Mouse (Mus musculus): ENCODE measurements at regions not wholly inside any gene's neighbourhood (a gene's known extent, or its start where the extent isn't known, plus 50 kb on each side); places are given as distances from the start of the nearest gene placed in this dataset.

DNA sequence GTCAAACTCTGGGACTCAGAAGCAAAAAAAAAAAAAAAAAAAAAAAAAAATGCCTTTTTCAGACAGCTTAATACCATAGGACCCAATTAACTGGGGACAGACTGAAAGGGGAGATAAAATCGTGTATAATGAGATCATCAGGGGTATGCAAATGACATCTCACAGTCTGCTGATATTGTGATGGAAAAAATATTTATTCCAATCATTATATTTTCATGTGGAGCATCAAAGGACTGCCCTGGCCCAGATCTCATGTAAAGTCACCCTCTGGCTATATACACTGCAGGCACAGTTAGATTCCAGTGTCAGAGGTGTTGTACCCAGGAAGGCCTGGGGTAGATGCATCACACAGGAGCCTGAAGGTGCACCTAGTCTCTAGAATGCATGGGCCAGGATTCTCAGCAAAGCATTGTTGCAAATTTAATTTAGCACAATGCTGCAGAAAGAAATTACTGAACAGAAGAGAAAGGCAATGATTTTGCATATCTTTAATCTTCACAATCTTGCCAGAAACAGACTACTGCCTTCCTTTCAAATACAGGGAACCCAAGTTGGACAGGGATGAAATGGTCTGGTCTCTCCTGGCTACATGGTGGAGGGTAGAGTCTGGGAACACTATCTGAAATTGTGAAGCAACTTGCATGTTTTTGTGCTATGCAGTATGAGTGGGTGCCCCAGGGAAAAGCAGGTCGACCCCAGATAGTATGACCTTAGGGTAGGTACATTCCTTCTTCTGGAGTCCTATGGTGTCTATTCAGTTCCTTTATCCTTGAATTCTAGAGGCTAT, 305.2 kb upstream of the Clnk start:
- Histone ChIP-seq H3K36me3 (ENCODE audit: control insufficient read depth, insufficient read depth, low read length) (no peaks in the 10 kb centered on the region), H3K4me1 (ENCODE audit: control insufficient read depth, insufficient read depth, low read length) (no peaks in the 10 kb centered on the region), H3K27me3 (replicated peaks; ENCODE audit: control insufficient read depth, insufficient read depth, low read length) (no peaks in the 10 kb centered on the region), H3K4me3 (ENCODE audit: insufficient read depth, low read depth, low read length) (no peak overlapping the region), H3K27ac (ENCODE audit: insufficient read depth, low read depth, low read length) (no peak overlapping the region)
- no peak for DNase-seq
- WGBS, result 78% methylated on average over 2 of the region's 2 CpGs
- TF ChIP-seq CTCF (conservative IDR thresholded peaks at IDR 0.05; ENCODE audit: insufficient read depth, insufficient read length, low read depth, low read length), result no peak
- no peak for TF ChIP-seq POLR2A (IDR thresholded peaks at IDR 0.05; ENCODE audit: low read depth, low read length)

DNA sequence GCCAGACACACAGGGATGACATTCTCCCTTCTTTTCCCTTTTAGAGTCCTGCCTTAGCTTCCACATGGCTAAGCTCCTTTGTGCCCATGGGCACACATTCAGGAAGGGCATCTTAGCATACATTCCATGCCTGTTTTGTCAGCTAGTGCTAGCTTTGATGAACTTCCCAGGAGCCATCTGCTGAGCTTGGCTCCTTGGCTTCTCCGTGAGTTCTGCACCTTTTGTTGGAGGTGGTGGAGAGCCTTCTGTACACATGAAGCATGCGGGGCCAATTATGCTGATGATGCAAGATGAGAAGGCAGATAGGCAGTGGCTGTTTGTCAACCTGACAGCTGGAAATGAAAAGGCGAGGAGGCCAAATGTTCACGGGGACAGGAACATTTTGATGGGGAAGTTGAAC, 304.4 kb upstream of the Clnk start:
- H3K27me3 ChIP-seq (replicated peaks; ENCODE audit: control insufficient read depth, insufficient read depth, low read length), result no peaks in the 10 kb centered on the region
- no peak overlapping the region for H3K4me3 ChIP-seq (ENCODE audit: insufficient read depth, low read depth, low read length)
- TF ChIP-seq CTCF (conservative IDR thresholded peaks at IDR 0.05; ENCODE audit: insufficient read depth, insufficient read length, low read depth, low read length), result no peak
- no peak for TF ChIP-seq POLR2A (IDR thresholded peaks at IDR 0.05; ENCODE audit: low read depth, low read length)
- no peaks in the 10 kb centered on the region for H3K4me1 ChIP-seq (ENCODE audit: control insufficient read depth, insufficient read depth, low read length)
- DNase-seq, result no peak
- H3K27ac ChIP-seq (ENCODE audit: insufficient read depth, low read depth, low read length), result no peak overlapping the region
- 28% methylated on average over 4 of the region's 4 CpGs for WGBS
- no peaks in the 10 kb centered on the region for H3K36me3 ChIP-seq (ENCODE audit: control insufficient read depth, insufficient read depth, low read length)

DNA sequence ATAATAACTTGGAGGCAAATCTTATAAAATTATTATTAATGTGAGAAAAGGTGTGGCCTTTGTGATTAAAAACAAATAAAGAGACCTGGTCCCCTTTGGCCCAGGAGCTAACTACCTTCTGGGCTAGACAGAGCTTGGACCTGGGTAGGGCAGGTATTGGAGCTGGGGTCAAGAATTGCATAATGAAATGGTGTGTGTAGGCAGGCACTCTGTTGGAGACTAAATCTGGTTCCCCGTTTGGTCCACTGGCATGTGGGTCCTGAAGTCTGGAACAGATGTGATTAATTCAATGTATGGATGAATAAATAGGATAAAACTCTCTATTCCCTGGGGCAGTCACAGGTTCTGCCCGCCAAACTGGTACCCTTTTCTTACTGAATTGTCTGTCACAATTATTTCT, 301.3 kb upstream of the Clnk start:
- Histone ChIP-seq H3K4me3 (ENCODE audit: insufficient read depth, low read depth, low read length) (no peak overlapping the region), H3K27ac (ENCODE audit: insufficient read depth, low read depth, low read length) (no peak overlapping the region), H3K27me3 (replicated peaks; ENCODE audit: control insufficient read depth, insufficient read depth, low read length) (no peaks in the 10 kb centered on the region), H3K36me3 (ENCODE audit: control insufficient read depth, insufficient read depth, low read length) (no peaks in the 10 kb centered on the region), H3K4me1 (ENCODE audit: control insufficient read depth, insufficient read depth, low read length) (no peaks in the 10 kb centered on the region)
- no peak for DNase-seq
- TF ChIP-seq CTCF (conservative IDR thresholded peaks at IDR 0.05; ENCODE audit: insufficient read depth, insufficient read length, low read depth, low read length) (no peak), POLR2A (IDR thresholded peaks at IDR 0.05; ENCODE audit: low read depth, low read length) (no peak)
- 82% methylated on average over 2 of the region's 2 CpGs for WGBS

GRCm38 (mm10) chr5:39176906-39177305, 300.3 kb upstream of the Clnk start:
- Histone ChIP-seq H3K27me3 (replicated peaks; ENCODE audit: control insufficient read depth, insufficient read depth, low read length) (no peaks in the 10 kb centered on the region), H3K4me1 (ENCODE audit: control insufficient read depth, insufficient read depth, low read length) (no peaks in the 10 kb centered on the region), H3K36me3 (ENCODE audit: control insufficient read depth, insufficient read depth, low read length) (no peaks in the 10 kb centered on the region), H3K27ac (ENCODE audit: insufficient read depth, low read depth, low read length) (no peak overlapping the region), H3K4me3 (ENCODE audit: insufficient read depth, low read depth, low read length) (no peak overlapping the region)
- WGBS, result 93% methylated on average over 2 of the region's 2 CpGs
- TF ChIP-seq CTCF (conservative IDR thresholded peaks at IDR 0.05; ENCODE audit: insufficient read depth, insufficient read length, low read depth, low read length) (no peak), POLR2A (IDR thresholded peaks at IDR 0.05; ENCODE audit: low read depth, low read length) (no peak)
- no peak for DNase-seq

GRCm38 (mm10) chr5:39173491-39173890, 296.9 kb upstream of the Clnk start:
- no peak overlapping the region for H3K4me3 ChIP-seq (ENCODE audit: insufficient read depth, low read depth, low read length)
- TF ChIP-seq POLR2A (IDR thresholded peaks at IDR 0.05; ENCODE audit: low read depth, low read length) (no peak), CTCF (conservative IDR thresholded peaks at IDR 0.05; ENCODE audit: insufficient read depth, insufficient read length, low read depth, low read length) (no peak)
- no peak overlapping the region for H3K27ac ChIP-seq (ENCODE audit: insufficient read depth, low read depth, low read length)
- WGBS, result 87% methylated on average over 3 of the region's 3 CpGs
- no peaks in the 10 kb centered on the region for H3K27me3 ChIP-seq (replicated peaks; ENCODE audit: control insufficient read depth, insufficient read depth, low read length)
- no peaks in the 10 kb centered on the region for H3K36me3 ChIP-seq (ENCODE audit: control insufficient read depth, insufficient read depth, low read length)
- no peak for DNase-seq
- no peaks in the 10 kb centered on the region for H3K4me1 ChIP-seq (ENCODE audit: control insufficient read depth, insufficient read depth, low read length)

DNA sequence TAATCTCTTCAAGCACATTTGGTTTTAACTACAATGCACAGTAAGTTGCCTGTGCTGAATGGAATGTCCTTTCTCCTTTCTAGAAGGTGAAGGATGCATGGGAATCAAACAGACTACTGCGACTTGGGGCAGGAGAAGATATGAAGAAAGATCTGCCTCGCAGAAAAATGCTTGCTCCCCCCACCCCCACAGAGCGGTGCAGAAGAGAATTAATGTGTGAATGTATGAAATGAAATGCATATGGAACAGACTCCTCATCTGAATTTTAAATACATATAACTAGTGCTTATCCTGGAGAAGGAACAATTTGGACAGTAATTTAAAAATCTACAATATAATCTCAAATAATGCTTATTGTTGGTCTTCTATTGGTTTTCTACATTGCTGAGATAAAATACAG, 283.0 kb upstream of the Clnk start:
- Histone ChIP-seq H3K27me3 (replicated peaks; ENCODE audit: control insufficient read depth, insufficient read depth, low read length) (no peaks in the 10 kb centered on the region), H3K27ac (ENCODE audit: insufficient read depth, low read depth, low read length) (no peak overlapping the region), H3K4me1 (ENCODE audit: control insufficient read depth, insufficient read depth, low read length) (no peaks in the 10 kb centered on the region), H3K36me3 (ENCODE audit: control insufficient read depth, insufficient read depth, low read length) (no peaks in the 10 kb centered on the region), H3K4me3 (ENCODE audit: insufficient read depth, low read depth, low read length) (no peak overlapping the region)
- TF ChIP-seq POLR2A (IDR thresholded peaks at IDR 0.05; ENCODE audit: low read depth, low read length), result no peak
- TF ChIP-seq CTCF (conservative IDR thresholded peaks at IDR 0.05; ENCODE audit: insufficient read depth, insufficient read length, low read depth, low read length), result no peak
- WGBS, result 95% methylated on average over 3 of the region's 3 CpGs
- DNase-seq, result no peak

DNA sequence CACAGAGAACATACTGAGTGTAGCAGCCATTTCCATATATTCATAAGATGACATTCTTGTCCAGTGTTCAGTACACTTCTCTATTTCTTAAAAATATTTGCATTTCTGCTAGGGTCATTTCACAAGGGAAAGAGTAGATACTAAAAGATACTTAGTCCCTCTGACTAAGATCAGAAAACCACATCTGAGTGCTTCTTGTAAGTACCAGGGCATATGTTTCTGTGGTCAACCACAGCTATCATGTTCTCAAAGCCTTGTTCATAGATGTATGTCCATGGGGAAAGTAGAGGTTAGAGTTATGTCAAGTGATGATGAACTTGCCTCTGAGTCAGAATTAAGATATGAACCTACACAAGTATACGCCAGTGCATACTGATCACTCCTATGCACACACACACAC, 279.2 kb upstream of the Clnk start:
- Histone ChIP-seq H3K27ac (ENCODE audit: insufficient read depth, low read depth, low read length) (no peak overlapping the region), H3K36me3 (ENCODE audit: control insufficient read depth, insufficient read depth, low read length) (no peaks in the 10 kb centered on the region), H3K4me3 (ENCODE audit: insufficient read depth, low read depth, low read length) (no peak overlapping the region), H3K4me1 (ENCODE audit: control insufficient read depth, insufficient read depth, low read length) (no peaks in the 10 kb centered on the region), H3K27me3 (replicated peaks; ENCODE audit: control insufficient read depth, insufficient read depth, low read length) (no peaks in the 10 kb centered on the region; the same call in 1 of the 2 replicates)
- 84% methylated on average over 1 of the region's 1 CpGs for WGBS
- no peak for DNase-seq
- TF ChIP-seq CTCF (conservative IDR thresholded peaks at IDR 0.05; ENCODE audit: insufficient read depth, insufficient read length, low read depth, low read length) (no peak), POLR2A (IDR thresholded peaks at IDR 0.05; ENCODE audit: low read depth, low read length) (no peak)

All from kidney, adult 2 months (tissue).